Mouse (Mus musculus) c-Kit-positive CD71-positive TER-119-positive erythroid progenitor cells, embryonic 14.5 days (primary cell): Measurements from ENCODE around the gene Cdnf.

Source experiments
- DNase-seq: peaks from one replicate; pipeline ENCODE4 v3.0.0-alpha.2; 2013; ENCODE audit warnings: low spot score

Cdnf gene

DNA sequence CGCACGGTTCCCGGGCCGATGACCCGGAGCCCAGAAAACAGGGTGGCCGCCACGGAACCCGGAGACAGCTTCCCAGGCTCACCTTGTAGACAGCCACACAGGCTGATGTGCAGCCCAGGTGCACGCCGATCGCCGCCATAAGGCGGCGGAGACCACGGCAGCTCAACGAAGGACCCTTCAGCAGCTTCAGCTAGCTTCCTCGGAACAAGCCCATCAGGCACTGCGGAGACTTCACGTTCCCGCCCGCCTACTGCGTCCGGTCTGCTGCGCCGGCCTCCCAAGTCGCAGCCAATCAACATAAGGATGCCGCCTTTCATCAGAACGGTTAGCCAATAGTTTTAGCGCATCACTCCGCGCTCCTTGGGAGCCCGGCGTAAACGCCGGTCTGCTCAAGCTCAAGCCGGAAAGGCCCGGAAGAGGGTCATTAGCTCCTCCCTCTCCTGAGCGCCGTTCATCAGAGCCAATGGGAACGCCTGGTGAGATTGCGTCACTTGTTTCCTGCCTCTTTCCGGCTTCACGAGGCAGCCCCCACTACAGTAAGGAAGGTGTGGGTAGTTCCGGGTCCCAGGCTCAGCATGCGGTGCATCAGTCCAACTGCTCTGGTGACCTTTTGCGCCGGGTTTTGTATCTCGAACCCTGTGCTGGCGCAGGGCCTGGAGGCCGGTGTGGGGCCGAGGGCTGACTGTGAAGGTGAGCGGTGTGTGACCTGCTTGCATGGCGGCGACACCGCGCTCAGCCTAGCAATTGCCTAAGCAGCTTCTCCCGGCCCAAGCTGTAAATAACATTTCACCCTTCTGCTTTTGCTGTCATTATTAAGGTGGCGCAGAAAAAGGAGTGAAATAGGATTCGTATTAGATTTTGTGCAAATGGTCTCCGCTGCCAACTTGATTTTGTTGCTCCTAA lies at the start of gene Cdnf, which contains the start of the genes Gm45902 and Hspa14:
TSS of gene Cdnf (plus strand) at position 479 of the 903 bp plus-strand sequence.
TSS of gene Gm45902 (minus strand) at position 239 of the 903 bp plus-strand sequence.
TSS of gene Hspa14 (minus strand) at position 263 of the 903 bp plus-strand sequence.
- DNase-seq, result peak; percentile 99

DNA sequence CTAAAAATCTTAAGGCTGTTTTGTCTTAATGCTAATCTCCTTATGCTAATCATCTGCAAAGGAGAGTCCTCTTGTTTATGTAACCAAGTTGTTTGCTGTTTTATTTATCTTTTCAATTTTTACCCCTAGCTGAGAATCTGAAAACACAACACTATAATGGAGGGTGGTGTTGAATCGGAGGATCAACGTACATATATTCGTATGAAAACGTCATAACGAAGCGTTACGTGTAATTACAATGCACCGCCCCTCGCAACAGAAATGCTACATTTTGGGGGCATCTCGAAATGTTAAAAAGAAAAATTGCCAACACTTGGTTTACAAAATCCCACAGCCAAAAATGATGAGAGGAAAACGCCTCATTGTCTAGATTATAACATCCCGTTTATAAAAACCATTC lies 38.9 kb upstream of the Cdnf start:
- peak; percentile 62 for DNase-seq

DNA sequence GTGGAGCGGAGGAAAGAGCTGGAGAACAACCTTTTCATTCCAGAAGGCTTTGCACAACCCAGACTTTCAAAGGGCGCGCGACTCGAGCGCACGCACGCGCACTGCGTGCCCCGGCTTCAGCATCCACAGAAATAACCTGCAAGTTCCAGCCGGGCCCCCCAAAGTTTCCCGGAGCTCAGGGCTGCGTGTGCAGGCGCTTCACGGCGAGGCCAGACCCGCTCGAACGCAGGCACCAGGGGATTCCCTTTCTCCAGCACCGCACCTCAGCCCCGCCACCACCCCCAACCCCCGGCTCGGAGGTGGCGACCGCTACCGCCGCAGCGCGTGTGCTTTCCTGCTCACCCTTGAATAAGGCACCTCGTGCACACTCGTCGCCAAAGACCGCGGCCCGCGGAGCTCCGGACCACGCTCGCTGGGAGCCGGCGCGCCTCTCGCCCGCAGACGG lies 38.4 kb upstream of the Cdnf start:
- peak; percentile 65 for DNase-seq

DNA sequence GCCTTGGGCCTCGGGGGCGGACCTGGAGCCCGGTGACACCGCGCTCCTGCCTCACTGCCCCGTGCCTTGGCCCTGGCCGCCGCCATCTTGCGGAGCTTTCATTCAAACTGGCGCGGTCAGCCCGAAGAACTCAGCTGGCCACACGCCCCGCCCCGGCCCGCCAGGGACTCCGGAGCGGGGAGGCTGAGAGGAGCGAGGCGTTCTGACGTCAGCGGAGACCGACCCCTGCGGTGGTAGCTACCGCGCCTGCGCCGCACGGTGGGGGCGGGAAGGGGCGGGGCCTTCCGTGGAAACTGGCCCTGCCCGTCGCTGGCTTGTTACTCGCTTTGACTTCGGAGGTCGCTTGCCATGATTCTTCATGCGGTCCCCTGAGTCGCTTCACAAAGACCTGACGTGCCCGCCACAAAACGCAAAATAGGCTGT lies 38.0 kb upstream of the Cdnf start, which contains the start of gene Suv39h2:
TSS of gene Suv39h2 (minus strand) at position 171 of the 423 bp plus-strand sequence.
- peak; percentile 94 for DNase-seq

DNA sequence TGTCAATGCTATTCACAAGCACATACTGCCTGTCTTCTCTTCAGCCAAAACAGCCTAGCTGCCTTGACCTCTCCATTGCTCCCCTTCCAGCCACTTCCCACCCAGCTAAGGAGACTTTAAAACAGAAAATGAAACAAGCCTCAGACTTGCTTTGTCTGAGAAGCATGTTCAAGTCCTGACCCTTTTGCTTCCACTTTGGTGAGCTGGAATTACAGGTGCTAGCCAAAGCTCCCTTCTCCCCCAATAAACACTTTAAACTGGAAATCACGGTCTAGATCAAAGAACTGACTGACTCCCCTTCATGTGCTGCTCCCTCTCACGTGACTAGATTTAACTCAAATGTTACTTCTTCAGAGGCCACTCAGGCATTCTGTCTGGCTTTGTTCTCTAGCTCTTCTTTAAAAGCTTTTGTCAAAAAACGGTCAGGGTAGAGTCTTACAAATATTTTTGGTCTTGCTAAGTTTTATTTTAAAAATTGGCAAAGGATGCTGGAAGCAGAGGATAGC lies 37.0 kb upstream of the Cdnf start:
- DNase-seq, result no peak

DNA sequence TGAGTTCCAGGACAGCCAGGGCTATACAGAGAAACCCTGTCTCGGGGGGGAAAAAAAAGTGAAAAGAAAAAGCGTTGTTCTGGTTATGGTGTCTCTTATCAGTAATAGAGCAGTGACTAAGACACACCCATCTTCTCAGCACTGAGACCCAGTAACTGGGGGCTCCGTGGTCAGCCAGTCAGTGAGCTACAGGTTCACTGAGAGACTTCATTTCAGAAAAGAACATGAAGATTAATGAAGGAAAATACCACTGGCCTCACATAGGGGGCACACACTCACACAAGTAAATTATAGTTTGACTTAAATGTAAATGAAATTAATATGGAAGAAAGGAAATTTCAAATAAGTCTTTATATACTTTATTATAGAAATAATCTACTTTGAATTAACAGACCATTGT lies 32.6 kb upstream of the Cdnf start:
- DNase-seq, result peak; percentile 34

DNA sequence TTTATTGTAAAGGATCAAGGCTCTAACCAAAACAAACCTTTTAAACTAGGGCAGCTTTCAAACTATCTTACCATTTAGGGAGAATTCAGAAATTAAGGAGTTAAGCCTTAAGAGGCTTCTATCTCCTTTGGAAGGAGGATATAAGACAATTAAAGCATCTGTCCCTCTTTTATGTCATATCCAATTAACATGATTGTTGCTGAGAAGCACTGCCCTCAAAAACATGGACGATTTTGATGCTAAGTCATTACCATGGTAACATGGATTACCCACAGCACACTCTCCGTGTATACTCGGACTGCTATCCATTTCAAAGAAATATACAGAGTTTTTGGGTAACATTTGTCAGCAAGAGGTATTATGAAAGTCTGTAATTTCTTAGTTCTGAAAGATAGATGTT lies 23.0 kb upstream of the Cdnf start:
- DNase-seq, result no peak

DNA sequence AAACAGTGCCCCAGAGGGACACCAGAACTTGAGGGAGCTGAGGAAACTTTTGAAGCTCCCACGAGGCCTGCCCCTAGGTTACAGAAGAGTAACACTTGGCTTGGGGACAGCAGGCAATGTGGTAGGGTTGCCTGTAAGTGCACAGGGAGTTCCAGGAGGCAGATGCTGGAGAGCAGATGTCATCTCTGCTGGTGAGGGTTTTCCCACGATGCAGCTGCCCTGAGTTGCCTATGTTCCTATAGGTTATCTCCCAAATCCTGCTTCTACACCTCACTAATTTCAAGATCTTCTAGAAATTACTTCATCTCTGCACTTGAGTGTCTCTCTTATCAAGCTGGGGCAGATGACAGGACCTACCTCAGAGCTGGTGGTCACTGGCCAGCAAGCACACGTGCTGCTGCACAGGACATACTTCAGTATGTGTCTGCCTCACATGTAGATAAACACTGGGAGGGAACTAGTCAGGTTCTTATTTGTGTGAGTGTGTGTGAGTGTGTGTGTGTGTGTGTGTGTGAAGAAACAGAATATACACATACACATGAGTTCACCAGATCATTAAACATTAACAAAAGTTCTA lies 18.9 kb upstream of the Cdnf start:
- peak; percentile 22 for DNase-seq

DNA sequence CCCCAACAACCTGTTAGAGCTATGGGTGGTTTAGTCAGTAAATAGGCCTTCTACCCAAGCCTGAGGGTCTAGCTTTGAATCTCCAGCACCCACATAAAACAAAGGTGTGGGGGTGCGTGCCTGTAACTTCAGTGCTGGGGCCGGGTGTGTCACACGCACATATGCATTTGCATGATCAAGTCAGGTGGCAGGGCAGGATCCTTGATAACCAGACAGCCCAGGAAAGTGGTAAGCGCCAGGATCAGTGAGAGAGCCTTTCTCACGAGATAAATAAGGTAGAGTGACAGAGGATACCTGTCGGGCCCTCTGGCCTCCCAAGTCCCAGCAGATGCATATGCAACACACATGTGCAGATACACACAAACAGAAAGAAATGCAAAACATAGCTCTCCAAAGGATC lies 13.3 kb upstream of the Cdnf start:
- no peak for DNase-seq

DNA sequence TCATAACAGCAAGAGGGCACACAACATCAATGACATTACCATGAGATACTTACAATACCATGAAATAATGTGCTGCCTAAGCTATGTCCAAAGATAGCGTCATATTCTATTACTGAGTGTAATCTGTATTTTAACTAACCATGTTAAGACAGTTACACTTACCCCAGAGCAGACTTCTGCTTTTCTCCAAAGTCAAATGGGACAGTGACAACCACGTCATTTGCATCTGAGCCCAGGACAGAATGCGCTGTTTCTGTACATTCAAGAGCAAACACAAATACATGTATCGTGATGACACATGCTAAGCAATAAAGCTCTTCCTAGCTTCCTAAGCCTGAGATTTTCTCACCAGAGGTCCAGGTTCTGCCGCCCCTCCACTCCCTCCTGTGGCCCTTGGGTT lies 11.9 kb upstream of the Cdnf start:
- no peak for DNase-seq

DNA sequence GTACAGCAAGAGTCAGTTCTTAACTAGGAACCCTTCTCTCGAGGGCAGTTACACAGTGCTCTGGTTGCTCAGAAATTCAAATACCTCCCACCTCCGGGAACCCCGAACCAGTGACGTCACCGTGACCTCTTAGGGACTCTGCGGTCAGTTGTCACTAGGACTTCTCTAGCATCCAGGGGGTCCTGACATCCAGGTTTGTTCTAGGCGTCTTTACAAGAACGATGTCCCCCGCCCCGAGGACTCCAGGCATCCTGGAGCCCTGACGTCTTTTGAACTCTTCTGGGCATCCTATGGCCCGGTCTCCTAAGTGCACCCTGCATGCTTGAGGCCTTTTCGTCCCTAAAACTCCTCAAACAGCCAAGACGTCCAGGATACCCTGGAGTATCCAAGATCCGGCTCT lies 754 bp upstream of the Cdnf start:
- DNase-seq, result peak; percentile 69

DNA sequence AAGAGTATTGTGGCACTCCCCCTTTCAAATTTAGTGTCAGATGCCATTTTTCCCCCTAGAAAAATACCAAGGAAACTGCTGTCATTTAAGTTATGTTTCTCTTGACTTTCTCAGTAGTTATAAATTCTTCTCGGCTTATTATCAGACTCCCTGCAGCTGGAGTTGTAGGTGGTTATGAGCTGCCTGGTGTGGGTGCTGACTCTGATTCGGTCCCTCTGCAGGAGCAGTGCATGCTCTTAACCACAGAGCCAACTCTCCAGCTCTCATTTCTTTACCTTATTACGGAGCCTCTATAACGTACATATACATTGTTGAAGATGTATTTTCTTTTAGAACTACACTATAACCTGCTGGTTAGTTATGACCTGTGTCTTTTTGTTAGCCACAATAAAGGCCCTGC lies 9.7 kb downstream of the Cdnf start:
- no peak for DNase-seq

DNA sequence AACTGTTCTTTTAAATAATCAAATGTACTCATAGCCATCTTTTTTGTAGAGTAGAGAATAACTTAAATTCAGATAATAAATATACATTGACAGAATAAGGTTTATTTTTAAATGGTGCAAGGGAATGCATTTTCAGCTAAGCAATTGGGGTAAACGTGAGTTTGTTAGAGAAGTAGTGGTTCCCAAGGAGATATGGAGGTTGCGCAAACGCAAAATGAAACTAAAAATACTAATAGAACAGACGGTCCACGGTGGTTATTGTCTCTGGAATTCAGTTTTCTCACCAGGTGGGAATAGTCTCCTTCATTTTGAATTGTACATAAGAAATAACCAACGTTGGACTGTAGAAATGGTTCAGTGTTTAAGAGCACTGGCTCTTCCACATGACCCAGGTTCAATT lies 13.5 kb downstream of the Cdnf start:
- DNase-seq, result no peak

DNA sequence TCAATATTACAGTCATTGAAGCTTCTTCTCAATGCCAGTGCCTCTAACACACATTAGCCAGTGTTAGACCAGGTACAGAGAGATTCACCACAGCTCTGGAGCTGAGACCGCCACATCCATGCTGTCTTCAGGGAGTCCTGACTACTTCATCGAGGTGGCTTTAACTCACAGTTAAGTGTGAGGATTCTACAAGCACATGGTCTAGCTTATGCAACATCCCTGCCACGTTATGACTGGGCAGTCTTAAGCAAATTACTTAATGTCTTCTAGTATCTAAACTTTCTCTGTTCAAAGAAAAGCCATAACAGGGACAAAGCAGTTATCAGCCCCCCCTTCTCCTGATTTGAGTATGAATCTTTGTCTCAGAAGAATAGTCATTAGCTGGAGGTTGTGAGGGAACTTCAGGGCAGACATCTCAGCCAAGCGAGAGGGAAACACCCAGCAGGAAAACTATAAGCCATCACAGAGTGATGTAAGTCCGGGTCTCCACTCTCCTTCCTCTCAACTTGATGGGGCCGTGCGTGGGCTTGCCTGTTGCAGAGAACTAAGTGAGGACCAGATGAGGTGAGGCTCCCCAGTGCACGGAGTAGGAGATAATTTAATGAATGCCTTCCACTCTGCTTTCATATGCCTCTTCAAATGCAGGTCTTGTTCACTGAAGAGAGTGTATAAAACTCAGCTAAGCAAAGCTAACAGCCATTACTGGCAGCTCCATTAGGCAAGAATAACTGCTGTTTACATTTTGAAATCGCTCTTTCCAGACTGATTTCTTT lies 28.7 kb downstream of the Cdnf start:
- no peak for DNase-seq

DNA sequence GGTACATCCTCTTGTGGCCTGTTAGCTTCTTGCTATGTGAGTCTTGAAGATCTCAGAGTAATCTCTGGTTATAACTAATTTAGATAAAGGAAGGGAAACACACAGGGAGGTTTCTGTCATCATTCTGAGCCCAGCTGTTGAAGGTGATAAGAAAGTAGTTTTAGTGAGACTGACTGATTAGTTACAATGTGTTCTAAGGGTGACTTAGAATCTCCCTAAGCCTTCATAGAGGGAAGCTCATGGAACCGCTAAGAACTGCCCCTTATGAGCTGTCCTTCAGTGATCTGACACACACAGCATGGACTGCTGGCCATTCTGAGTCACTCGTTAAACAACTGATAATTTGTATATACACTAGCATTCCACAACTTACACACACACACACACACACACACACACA lies 33.2 kb downstream of the Cdnf start:
- DNase-seq, result no peak

DNA sequence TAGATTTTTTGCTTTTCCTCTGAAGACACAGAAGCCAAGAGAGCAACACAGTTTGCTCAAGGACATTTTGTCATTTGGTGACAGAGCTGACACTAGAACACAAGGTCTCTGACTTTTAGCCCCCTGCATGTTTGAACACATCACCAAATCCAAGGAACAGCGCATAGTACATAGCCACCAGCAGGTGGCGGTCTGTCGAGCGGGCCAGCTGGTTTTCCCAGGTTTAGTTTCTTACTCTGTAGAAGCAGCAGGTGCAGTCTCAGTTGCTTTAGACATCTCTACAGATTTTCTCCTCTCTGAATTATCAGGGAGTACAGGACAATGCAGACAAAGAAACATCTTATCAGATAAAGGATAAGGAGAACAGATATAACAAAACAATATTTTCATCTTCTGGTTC lies 33.8 kb downstream of the Cdnf start:
- DNase-seq, result peak; percentile 30

DNA sequence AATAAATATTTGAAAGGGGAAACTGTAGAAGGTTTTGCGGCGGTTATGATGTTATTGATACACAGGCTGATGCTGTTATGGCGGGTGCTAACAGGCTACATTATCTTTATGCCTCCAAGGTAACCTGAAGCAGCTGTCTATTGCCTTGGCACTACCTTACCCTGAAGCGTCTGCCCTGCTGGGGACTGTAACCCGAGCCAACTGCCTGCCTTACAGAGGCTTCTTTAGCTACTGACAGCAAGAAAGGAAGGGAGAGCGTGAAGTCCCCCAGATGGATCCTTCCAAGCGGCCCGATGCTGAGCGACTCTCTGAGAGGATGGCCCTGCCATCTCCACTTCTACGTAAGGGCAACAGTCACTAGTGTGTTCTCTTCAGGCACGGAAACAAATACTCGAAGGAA lies 57.4 kb downstream of the Cdnf start, which contains the start of gene Fam107b:
TSS of gene Fam107b (plus strand) at position 303 of the 400 bp plus-strand sequence.
- DNase-seq, result no peak

DNA sequence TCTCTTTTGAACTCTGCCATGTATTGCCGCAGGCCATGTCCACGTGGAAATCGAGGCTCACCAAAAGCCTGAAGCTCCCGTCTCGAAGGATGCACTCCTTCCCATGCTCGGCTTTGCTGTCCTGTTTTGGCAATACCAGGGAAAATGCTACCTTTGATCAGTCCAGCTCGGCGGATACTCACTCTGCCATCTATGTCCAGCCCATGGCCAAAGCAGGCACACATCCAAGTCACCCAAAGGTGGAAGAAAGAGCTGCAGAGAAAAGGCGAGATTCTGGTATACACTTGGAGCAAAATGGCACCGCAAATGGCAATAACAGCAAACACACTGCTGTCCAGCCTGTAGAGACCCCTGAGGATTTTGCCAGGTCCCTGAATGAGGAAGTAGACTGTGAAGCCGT lies 57.8 kb downstream of the Cdnf start:
- no peak for DNase-seq

DNA sequence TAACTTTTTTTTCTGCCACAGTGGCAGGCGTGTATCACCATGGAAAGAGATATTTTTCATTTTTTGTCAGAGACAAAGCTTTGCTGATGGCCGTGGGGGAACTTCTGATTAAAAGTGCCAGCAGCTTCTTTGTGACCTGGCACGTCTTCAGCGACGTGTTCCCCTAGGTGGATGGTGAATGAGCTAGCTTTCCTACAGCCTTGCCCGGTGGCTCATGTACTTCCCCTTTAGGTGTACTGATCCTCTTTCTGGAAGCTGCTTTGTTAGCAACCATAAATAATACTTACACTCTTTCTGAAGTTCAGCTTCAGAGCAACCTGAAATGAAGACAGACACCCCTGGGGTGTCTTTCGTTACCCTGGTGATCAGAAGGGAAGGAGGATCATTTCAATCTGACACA lies 61.1 kb downstream of the Cdnf start:
- DNase-seq, result no peak

DNA sequence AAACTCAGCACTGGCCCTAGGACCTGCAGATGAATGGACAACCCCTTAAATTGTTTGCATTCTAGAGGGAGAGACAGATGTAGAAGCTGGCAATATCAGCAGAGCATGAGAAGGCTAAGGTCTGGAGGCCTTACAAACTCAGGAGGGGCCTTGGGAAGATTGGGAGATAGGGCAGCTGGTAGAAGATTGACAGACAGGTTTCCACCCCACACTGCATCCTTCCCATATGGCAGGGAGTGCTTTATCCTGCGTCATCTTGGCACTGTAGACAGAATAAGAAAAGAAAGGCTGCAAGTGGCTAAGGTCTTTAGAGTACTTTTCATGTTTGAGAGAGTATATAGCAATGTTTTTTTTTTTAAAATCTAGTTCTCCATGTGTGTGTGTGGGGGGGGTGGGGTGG lies 62.3 kb downstream of the Cdnf start:
- no peak for DNase-seq
